Mouse (Mus musculus): Measurements from ENCODE around the gene Ing1.

Ing1 gene

DNA sequence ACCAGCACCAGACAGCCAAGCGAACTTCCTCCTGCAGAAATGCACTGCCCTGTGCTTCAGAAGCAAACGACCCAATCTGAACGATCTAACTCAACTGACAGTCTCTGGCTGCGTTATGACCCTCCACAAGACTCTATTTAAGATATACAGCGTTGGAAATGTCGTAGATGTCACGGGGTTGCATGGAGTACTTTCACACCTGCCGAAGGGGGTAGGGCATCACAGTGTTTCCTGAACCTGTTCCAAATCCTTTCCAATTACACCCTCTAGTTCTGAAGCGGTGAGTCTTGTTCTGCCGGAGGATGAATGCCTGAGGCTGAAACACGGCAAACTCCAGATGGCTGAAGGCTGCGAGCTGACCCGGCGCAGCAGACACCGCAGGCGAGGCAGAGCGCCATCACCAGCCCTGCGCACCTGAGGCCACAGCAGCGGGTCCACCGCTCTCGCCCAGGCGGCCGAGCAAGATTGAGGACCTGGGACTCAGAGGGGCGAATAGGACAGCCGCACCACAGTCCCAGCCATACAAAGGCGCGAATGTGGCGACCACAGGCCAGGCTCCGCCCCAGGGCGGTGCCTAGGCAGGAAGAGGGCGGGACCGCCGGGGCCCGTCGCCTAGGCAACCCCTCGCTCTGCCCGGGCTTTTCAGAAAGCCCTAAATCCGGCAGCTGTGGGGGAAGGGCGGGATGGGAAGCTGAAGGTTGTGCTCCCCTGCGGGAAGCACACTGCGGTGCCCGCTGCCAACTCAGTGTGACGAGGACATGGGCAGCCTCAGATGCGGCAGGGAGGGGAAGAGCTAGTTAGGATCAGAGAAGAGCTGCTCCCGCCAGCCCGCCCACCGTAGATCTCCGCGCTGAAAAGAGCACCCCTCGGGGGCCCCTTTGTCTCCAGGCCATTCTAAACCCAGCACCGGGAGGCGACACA is at the start of gene Ing1:
Ing1 (plus strand) TSS at position 773 of the 921 bp plus-strand sequence.
- peak; percentile 98 for DNase-seq (ENCODE audit: inconsistent ontology term)

- DNase-seq (ENCODE audit: inconsistent ontology term), result no peak
These were observed 49.3 kb upstream of the Ing1 start for GRCm38 (mm10) chr8:11506074-11506473.

- DNase-seq (ENCODE audit: inconsistent ontology term), result peak; percentile 63
These were observed 48.6 kb upstream of the Ing1 start for GRCm38 (mm10) chr8:11506802-11507201.

GRCm38 (mm10) chr8:11508880-11509279 is 46.5 kb upstream of the Ing1 start:
- DNase-seq (ENCODE audit: inconsistent ontology term), result no peak

- DNase-seq (ENCODE audit: inconsistent ontology term), result no peak
These were observed 44.4 kb upstream of the Ing1 start for GRCm38 (mm10) chr8:11510971-11511370.

DNA sequence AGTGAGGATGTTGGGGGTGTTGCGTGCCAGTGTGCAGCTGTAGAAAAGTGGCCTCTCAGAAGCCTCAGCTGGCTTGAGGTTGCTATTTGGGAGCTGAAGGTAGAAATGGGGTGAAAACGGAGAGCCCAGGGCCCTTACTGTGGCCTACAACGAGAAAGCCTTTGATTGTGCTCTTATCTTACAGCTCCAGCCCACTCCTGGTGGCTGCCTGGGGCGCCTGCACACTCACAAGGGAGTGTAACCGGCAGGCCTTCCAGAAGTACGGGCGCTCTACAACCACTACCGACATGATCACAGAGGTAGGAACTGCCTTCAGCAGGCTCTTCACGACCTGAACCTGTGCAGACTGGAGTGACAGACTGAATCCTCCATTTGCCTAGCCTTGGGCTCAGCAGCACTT is 42.7 kb upstream of the Ing1 start:
- no peak for DNase-seq (ENCODE audit: inconsistent ontology term)

DNA sequence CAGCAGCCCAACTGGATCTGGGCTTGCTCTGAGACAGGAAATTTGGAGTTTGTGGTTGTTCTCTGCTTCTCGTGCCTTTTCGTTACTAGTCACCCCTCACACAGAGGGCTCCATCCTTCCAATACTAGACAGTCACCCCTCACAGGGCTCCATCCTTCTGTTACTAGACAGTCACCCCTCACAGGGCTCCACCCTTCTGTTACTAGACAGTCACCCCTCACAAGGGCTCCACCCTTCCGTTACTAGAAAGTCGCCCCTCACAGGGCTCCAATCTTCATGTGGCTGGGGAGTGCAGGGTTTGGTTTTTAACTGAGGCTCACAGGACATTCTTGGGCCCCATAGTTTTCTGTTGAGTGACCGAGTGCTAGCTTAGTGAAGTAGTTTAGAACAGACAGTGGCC is 42.1 kb upstream of the Ing1 start:
- no peak for DNase-seq (ENCODE audit: inconsistent ontology term)

GRCm38 (mm10) chr8:11516292-11516691 is 39.1 kb upstream of the Ing1 start:
- no peak for DNase-seq (ENCODE audit: inconsistent ontology term)

GRCm38 (mm10) chr8:11517366-11518055 is 37.9 kb upstream of the Ing1 start:
- DNase-seq (ENCODE audit: inconsistent ontology term), result no peak

GRCm38 (mm10) chr8:11518056-11518396 is 37.3 kb upstream of the Ing1 start:
- DNase-seq (ENCODE audit: inconsistent ontology term), result no peak

- DNase-seq (ENCODE audit: inconsistent ontology term), result no peak
These were observed 36.7 kb upstream of the Ing1 start for GRCm38 (mm10) chr8:11518676-11519075.

- DNase-seq (ENCODE audit: inconsistent ontology term), result no peak
These were observed 32.0 kb upstream of the Ing1 start for GRCm38 (mm10) chr8:11523331-11523730.

DNA sequence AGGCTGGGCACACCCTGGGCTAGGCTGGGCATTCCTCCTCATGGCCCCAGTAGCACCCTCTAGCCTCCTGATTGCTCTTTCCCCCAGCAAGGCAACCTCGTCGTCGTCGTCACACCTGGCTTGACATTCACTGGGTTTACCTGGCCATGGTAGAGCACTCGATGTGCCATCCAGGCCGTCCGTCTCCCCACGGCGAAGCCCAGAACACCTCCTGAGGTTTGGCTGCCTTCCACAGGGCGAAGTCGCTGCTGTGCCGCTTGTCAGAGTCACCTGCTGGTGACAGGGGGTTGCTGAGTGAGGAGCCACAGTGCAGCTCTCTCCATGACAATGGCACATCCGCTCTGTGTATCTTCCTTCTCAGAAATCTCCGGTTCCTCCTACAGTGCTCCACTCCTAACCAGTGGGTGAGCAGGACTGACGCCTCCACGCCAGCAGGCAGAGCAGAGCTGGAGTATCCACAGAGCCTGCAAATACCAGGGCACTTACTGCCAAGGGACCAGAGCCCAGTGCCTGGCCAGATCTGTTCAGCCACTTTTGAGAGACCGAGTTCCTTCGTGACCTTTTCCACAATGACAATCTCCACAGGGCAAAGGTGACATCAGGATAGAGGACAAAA is 25.1 kb upstream of the Ing1 start:
- no peak for DNase-seq (ENCODE audit: inconsistent ontology term)

DNA sequence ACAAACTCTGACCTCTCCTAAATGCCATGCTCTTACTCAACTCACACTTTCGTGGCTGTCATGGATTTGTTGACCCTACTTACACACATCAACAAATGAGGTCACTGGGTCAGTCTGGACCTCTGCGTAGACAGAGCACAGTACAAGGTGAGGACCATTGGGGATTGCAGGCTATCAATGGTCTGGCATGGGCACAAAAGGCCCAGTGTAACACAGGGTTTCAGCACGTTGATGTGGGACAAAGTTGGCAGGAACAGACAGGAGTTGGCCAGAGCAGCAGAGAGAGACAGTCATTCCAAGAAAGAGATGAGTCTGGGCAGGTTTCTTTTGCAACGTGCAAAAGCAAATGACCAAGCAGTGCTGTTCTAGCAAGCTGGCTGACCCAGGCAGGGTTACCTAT is 24.5 kb upstream of the Ing1 start:
- DNase-seq (ENCODE audit: inconsistent ontology term), result peak; percentile 55

DNA sequence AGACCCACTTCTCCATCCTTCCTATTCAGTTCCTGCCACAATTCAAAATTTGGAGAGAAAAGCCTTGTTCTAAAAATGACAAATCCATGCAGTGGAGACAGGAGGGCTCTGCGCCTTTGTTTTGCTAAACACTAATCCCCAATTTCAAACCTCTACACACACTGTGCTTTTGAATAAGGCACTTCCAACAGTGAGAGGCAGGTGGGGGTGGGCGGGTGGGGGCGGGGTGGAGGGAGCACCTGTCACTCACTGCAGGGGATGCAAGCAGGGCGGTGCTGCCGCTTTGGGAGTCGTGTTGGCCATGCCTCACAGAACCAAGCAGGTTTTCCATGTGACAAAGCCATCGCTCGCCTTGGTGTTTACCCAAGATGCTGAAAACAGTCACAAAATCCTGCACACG is 20.9 kb upstream of the Ing1 start:
- no peak for DNase-seq (ENCODE audit: inconsistent ontology term)

DNA sequence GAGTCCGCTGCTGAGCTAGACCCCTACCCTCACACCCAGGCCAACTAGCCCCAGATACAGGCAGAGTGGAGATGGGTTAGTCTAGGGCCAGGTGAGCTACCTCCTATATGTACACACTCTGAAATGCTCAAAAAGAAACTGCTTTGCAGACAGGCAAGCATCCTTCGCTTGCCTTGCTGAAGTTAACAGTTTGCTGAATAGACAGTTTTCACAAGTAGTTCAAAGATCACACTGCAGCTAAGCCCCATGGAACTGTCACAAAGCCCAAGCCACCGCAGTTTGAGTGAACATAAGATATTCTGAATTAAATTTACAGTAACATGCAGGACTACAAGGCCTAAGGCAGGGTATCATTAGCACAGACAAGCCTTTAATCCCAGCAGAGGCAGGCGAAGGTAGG is 16.3 kb upstream of the Ing1 start:
- DNase-seq (ENCODE audit: inconsistent ontology term), result no peak

GRCm38 (mm10) chr8:11540182-11540581 is 15.2 kb upstream of the Ing1 start:
- DNase-seq (ENCODE audit: inconsistent ontology term), result no peak

DNA sequence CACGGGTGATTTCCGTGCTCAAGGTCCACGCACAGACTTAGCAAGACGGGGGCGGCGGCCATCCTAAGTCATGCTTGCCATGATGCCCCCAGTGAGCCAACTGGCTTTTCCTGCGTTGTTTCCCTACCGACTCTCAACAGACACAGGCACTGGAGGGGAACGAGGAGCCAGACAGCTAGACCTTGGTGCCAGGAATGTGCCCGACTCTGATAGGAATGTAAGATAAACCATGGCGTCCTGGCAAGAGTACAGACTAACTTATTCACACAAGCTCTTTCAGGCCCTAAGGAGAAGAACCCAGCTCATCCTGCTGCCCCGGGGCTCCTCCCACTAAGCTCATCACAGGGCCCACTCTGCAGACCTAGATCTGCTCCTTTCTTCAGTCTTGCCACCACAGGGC is 13.3 kb upstream of the Ing1 start:
- DNase-seq (ENCODE audit: inconsistent ontology term), result no peak

- no peak for DNase-seq (ENCODE audit: inconsistent ontology term)
These were observed 12.5 kb upstream of the Ing1 start for GRCm38 (mm10) chr8:11542866-11543265.

- DNase-seq (ENCODE audit: inconsistent ontology term), result no peak
These were observed 11.0 kb upstream of the Ing1 start for GRCm38 (mm10) chr8:11544386-11544785.

DNA sequence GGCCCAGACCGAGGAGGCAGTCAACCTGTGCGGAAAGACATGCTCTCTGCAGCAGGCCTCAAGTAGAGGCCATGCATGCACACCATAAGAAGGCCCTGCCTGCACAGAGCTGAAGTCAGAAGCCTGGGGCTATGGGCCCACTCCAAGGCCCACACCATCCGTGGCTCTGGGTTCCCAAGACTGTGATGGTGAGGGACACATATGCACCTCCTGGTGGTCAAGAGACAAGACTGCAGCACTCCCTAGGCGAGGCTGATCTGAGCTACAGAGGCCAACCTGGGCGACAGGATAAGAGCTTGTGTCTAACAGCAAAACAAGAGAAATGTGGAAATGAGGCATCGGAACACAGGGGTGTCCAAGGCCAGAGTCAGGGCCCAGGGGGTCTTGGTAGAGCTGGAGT is 8.3 kb upstream of the Ing1 start:
- DNase-seq (ENCODE audit: inconsistent ontology term), result no peak

DNA sequence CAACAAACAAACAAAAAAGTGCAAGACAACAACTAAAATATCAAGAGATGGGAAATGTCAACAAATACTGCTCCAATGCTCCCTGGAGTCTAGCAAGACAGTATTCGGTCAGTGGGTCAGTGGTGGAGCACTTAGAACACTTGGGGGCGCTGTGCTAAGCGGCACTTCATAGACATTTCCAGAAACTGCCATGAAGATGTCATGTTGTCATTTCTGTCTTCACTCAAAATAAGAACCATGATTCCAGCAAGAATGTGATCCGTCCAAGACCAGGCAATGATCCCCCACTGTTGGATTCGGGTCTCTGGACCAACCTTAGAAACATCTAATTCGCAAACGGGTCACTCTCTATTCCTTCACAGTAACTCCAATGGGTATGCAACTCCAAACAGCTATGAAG is 5.7 kb upstream of the Ing1 start:
- DNase-seq (ENCODE audit: inconsistent ontology term), result peak; percentile 36

Data from Muller cell, postnatal 12 days (primary cell).